Mouse (Mus musculus): ENCODE measurements at regions not wholly inside any gene's neighbourhood (a gene's known extent, or its start where the extent isn't known, plus 50 kb on each side); places are given as distances from the start of the nearest gene placed in this dataset.

GRCm38 (mm10) chr15:40223272-40223671 lies 89.1 kb downstream of the 9330182O14Rik start:
- no peak for DNase-seq (ENCODE audit: extremely low spot score in 1 of 2, low spot score in 2 of 2)
- Histone ChIP-seq H3K27ac (no peak overlapping the region), H3K4me3 (no peak overlapping the region)
- intact Hi-C loops (cut with DNase I) = no loop called here
- TF ChIP-seq CTCF (IDR thresholded peaks at IDR 0.05) = no peak; the same call in 1 of the 2 replicates

GRCm38 (mm10) chr15:40241764-40242163 lies 107.6 kb downstream of the 9330182O14Rik start:
- no peak overlapping the region for H3K27ac ChIP-seq
- TF ChIP-seq CTCF (IDR thresholded peaks at IDR 0.05) = no peak
- H3K4me3 ChIP-seq = no peak overlapping the region
- intact Hi-C loops (cut with DNase I) = no loop called here
- DNase-seq (ENCODE audit: extremely low spot score in 1 of 2, low spot score in 2 of 2) = no peak

- no peak overlapping the region for H3K4me3 ChIP-seq
- DNase-seq (ENCODE audit: extremely low spot score in 1 of 2, low spot score in 2 of 2) = no peak
- intact Hi-C loops (cut with DNase I) = no loop called here
- no peak overlapping the region for H3K27ac ChIP-seq
- TF ChIP-seq CTCF (IDR thresholded peaks at IDR 0.05) = no peak
Observed at GRCm38 (mm10) chr15:40248966-40249365, 114.8 kb downstream of the 9330182O14Rik start.

GRCm38 (mm10) chr15:40259433-40259832 lies 125.3 kb downstream of the 9330182O14Rik start:
- intact Hi-C loops (cut with DNase I) = no loop called here
- no peak for DNase-seq (ENCODE audit: extremely low spot score in 1 of 2, low spot score in 2 of 2)
- TF ChIP-seq CTCF (IDR thresholded peaks at IDR 0.05) = no peak
- no peak overlapping the region for H3K4me3 ChIP-seq
- H3K27ac ChIP-seq = no peak overlapping the region

- intact Hi-C loops (cut with DNase I) = no loop called here
- H3K4me3 ChIP-seq = no peak overlapping the region
- H3K27ac ChIP-seq = no peak overlapping the region
- TF ChIP-seq CTCF (IDR thresholded peaks at IDR 0.05) = no peak
- DNase-seq (ENCODE audit: extremely low spot score in 1 of 2, low spot score in 2 of 2) = no peak
Observed at GRCm38 (mm10) chr15:40279021-40279420, 144.9 kb downstream of the 9330182O14Rik start.

- Histone ChIP-seq H3K27ac (no peak overlapping the region), H3K4me3 (no peak overlapping the region)
- no peak for DNase-seq (ENCODE audit: extremely low spot score in 1 of 2, low spot score in 2 of 2)
- intact Hi-C loops (cut with DNase I) = no loop called here
- TF ChIP-seq CTCF (IDR thresholded peaks at IDR 0.05) = no peak
Observed at GRCm38 (mm10) chr15:40280551-40280950, 146.4 kb downstream of the 9330182O14Rik start.

GRCm38 (mm10) chr15:40281078-40281720 lies 147.0 kb downstream of the 9330182O14Rik start:
- no peak for DNase-seq (ENCODE audit: extremely low spot score in 1 of 2, low spot score in 2 of 2)
- TF ChIP-seq CTCF (IDR thresholded peaks at IDR 0.05) = no peak
- Histone ChIP-seq H3K4me3 (no peak overlapping the region), H3K27ac (no peak overlapping the region)
- intact Hi-C loops (cut with DNase I) = no loop called here

GRCm38 (mm10) chr15:40291602-40292001 lies 157.4 kb downstream of the 9330182O14Rik start:
- no peak for TF ChIP-seq CTCF (IDR thresholded peaks at IDR 0.05)
- no peak for DNase-seq (ENCODE audit: extremely low spot score in 1 of 2, low spot score in 2 of 2)
- intact Hi-C loops (cut with DNase I) = no loop called here
- Histone ChIP-seq H3K27ac (no peak overlapping the region), H3K4me3 (no peak overlapping the region)

GRCm38 (mm10) chr15:40312226-40312625 lies 178.1 kb downstream of the 9330182O14Rik start:
- Histone ChIP-seq H3K4me3 (no peak overlapping the region), H3K27ac (no peak overlapping the region)
- DNase-seq (ENCODE audit: extremely low spot score in 1 of 2, low spot score in 2 of 2) = no peak
- no peak for TF ChIP-seq CTCF (IDR thresholded peaks at IDR 0.05)
- intact Hi-C loops (cut with DNase I) = no loop called here

- DNase-seq (ENCODE audit: extremely low spot score in 1 of 2, low spot score in 2 of 2) = no peak
- Histone ChIP-seq H3K27ac (no peak overlapping the region), H3K4me3 (no peak overlapping the region)
- intact Hi-C loops (cut with DNase I) = no loop called here
- TF ChIP-seq CTCF (IDR thresholded peaks at IDR 0.05) = no peak; the same call in 1 of the 2 replicates
Observed at GRCm38 (mm10) chr15:40339746-40340145, 205.6 kb downstream of the 9330182O14Rik start.

GRCm38 (mm10) chr15:40340269-40340668 lies 206.1 kb downstream of the 9330182O14Rik start:
- no peak for TF ChIP-seq CTCF (IDR thresholded peaks at IDR 0.05)
- Histone ChIP-seq H3K27ac (no peak overlapping the region), H3K4me3 (no peak overlapping the region)
- intact Hi-C loops (cut with DNase I) = no loop called here
- no peak for DNase-seq (ENCODE audit: extremely low spot score in 1 of 2, low spot score in 2 of 2)

GRCm38 (mm10) chr15:40351473-40351872 lies 217.3 kb downstream of the 9330182O14Rik start:
- Histone ChIP-seq H3K27ac (no peak overlapping the region), H3K4me3 (no peak overlapping the region)
- DNase-seq (ENCODE audit: extremely low spot score in 1 of 2, low spot score in 2 of 2) = no peak
- TF ChIP-seq CTCF (IDR thresholded peaks at IDR 0.05) = no peak
- intact Hi-C loops (cut with DNase I) = no loop called here

- H3K4me3 ChIP-seq = no peak overlapping the region
- intact Hi-C loops (cut with DNase I) = no loop called here
- TF ChIP-seq CTCF (IDR thresholded peaks at IDR 0.05) = no peak
- no peak for DNase-seq (ENCODE audit: extremely low spot score in 1 of 2, low spot score in 2 of 2)
- no peak overlapping the region for H3K27ac ChIP-seq
Observed at GRCm38 (mm10) chr15:40354802-40355487, 220.8 kb downstream of the 9330182O14Rik start.

Data from left cerebral cortex, adult 2 months (tissue).